Mouse (Mus musculus) ES-E14 (cell line): ENCODE measurements at regions not wholly inside any gene's neighbourhood (a gene's known extent, or its start where the extent isn't known, plus 50 kb on each side); places are given as distances from the start of the nearest gene placed in this dataset.

ENCODE experiments used
- CHD2 ChIP-seq: IDR thresholded peaks from 2 replicates; pipeline ENCODE4 v1.6.1; 2014; ENCODE audit warnings: mild to moderate bottlenecking, low read depth, low read length, inconsistent platforms
- HCFC1 ChIP-seq: IDR thresholded peaks from 2 replicates; pipeline ENCODE4 v1.6.1; 2012; ENCODE audit warnings: low read length, inconsistent platforms, borderline replicate concordance; ENCODE audit not compliant: insufficient read depth
- MAFK ChIP-seq: IDR thresholded peaks from 2 replicates; pipeline ENCODE4 v1.6.1; 2014; ENCODE audit warnings: mild to moderate bottlenecking, low read depth, low read length, inconsistent platforms; ENCODE audit not compliant: insufficient read depth
- ZC3H11A ChIP-seq: IDR thresholded peaks from 2 replicates; pipeline ENCODE4 v1.6.1; 2012; ENCODE audit warnings: low read depth, mild to moderate bottlenecking, inconsistent platforms, low read length, borderline replicate concordance
- ZNF384 ChIP-seq: IDR thresholded peaks from 2 replicates; pipeline ENCODE4 v1.6.1; 2012; ENCODE audit warnings: low read depth, low read length, inconsistent platforms

DNA sequence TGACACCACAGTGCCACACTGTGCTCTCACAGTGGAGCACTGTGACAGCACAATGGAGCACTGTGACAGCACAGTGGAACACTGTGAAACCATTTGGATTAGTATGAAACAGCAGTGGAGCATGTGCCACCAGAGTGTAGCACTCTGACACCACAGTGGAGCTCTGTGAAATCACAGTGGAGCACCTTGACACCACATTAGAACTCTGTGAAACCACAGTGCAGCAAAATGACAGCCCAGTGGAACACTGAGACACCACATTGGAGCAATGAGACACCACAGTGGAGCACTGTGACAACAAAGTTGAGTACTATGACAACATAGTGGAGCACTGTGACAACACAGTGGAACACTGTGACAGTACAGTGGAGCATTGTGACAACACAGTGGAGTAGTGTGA lies 112.2 kb upstream of the Vmn1r2 start:
- TF ChIP-seq HCFC1 (no peak), ZC3H11A (no peak), CHD2 (no peak), MAFK (no peak), ZNF384 (no peak)
